Mouse (Mus musculus) liver, adult 2 months (tissue): ENCODE results near the gene Uqcr11.

ENCODE experiments used
- CTCF ChIP-seq: fragments of 200-500 bp; IDR thresholded peaks from 2 replicates; pipeline ENCODE4 v1.5.1; 2011; ENCODE audit warnings: low read depth, low read length, control low read depth
- POLR2A ChIP-seq: fragments of 200-500 bp; IDR thresholded peaks from 2 replicates; pipeline ENCODE4 v1.6.1; 2011; ENCODE audit warnings: low read length, control low read depth; ENCODE audit not compliant: insufficient read depth; ENCODE audit errors: extremely low read depth

DNA sequence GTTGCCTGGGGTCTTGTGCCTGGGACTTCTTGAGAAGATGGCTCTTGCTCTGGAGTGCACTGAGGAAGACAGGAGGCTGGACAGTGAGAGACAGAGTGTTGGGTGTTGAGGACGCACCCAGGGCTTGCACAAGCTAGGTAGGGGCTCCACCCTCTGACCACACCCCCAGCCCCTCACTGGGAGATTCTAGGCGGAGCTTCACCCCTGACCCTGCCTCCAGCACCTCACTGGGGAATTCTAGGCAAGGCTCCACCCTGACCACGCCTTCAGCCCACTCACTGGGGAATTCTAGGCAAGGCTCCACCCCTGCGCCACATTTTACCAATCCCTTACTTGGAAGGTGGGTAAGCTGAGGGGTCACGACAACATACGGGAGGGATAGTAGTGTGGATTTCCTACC lies 44.0 kb upstream of the Uqcr11 start:
- no peak for TF ChIP-seq CTCF
- TF ChIP-seq POLR2A, result no peak
